Mouse (Mus musculus): ENCODE data around the gene Tcf20.

- TF ChIP-seq EP300 (IDR thresholded peaks at IDR 0.05; ENCODE audit: low read depth) (no peak), CTCF (IDR thresholded peaks at IDR 0.05; ENCODE audit: low read depth) (no peak)
Observed at GRCm38 (mm10) chr15:82863674-82864073, 124.0 kb downstream of the Tcf20 start.
